Mouse (Mus musculus) kidney, postnatal 14 days (tissue): Measurements from ENCODE around the gene Arhgdia.
"Not testable (repeated sequence)": the region's sequence is repeated elsewhere in the genome, so short reads cannot be mapped to it uniquely, and the experiment has no call there.

Experiments
- DNase-seq: peaks from one replicate; pipeline ENCODE4 v3.0.0; 2022; ENCODE audit warnings: mixed read lengths

Arhgdia gene

GRCm38 (mm10) chr11:120613481-120613972 is 32.1 kb upstream of the Arhgdia start:
- DNase-seq: no peak

GRCm38 (mm10) chr11:120612763-120613162 is 31.3 kb upstream of the Arhgdia start:
- peak; percentile 83 for DNase-seq

GRCm38 (mm10) chr11:120610477-120611046 is 29.1 kb upstream of the Arhgdia start:
- no peak for DNase-seq

GRCm38 (mm10) chr11:120609250-120609649 is 27.8 kb upstream of the Arhgdia start:
- peak; percentile 68 for DNase-seq

- no peak for DNase-seq
These were observed 27.0 kb upstream of the Arhgdia start, which contains the start of gene Npb for GRCm38 (mm10) chr11:120608241-120609034. TSS of gene Npb (plus strand) at chr11:120608477.

- no peak for DNase-seq
These were observed 25.3 kb upstream of the Arhgdia start for GRCm38 (mm10) chr11:120606764-120607163.

GRCm38 (mm10) chr11:120605667-120606066 is 24.2 kb upstream of the Arhgdia start:
- no peak for DNase-seq

GRCm38 (mm10) chr11:120603545-120603944 is 22.1 kb upstream of the Arhgdia start:
- DNase-seq: no peak

- DNase-seq: no peak
These were observed 19.3 kb upstream of the Arhgdia start for GRCm38 (mm10) chr11:120600716-120601115.

GRCm38 (mm10) chr11:120598990-120599549 is 17.6 kb upstream of the Arhgdia start:
- no peak for DNase-seq

GRCm38 (mm10) chr11:120598283-120598989 is 17.0 kb upstream of the Arhgdia start, which contains the start of the genes Alyref and Anapc11:
TSS of gene Alyref (minus strand) at chr11:120598365.
TSS of gene Anapc11 (plus strand) at chr11:120598421.
- DNase-seq: peak; percentile 97

- peak; percentile 49 for DNase-seq
These were observed 16.1 kb upstream of the Arhgdia start for GRCm38 (mm10) chr11:120597240-120598235.

GRCm38 (mm10) chr11:120588531-120588930 is 7.1 kb upstream of the Arhgdia start:
- DNase-seq: no peak

- no peak for DNase-seq
These were observed 2.5 kb upstream of the Arhgdia start for GRCm38 (mm10) chr11:120583937-120584336.

- not testable (repeated sequence) for DNase-seq
These were observed 1.5 kb upstream of the Arhgdia start for GRCm38 (mm10) chr11:120582982-120583293.

- peak; percentile 54 for DNase-seq
These were observed 1.0 kb upstream of the Arhgdia start for GRCm38 (mm10) chr11:120582268-120582981.

- peak; percentile 64 for DNase-seq
These were observed 523 bp downstream of the Arhgdia start for GRCm38 (mm10) chr11:120580871-120581331.

- DNase-seq: peak; percentile 49
These were observed 1.2 kb downstream of the Arhgdia start for GRCm38 (mm10) chr11:120580190-120580589.

GRCm38 (mm10) chr11:120579316-120580107 is 1.9 kb downstream of the Arhgdia start:
- peak; percentile 72 for DNase-seq

- DNase-seq: peak; percentile 27
These were observed 2.7 kb downstream of the Arhgdia start for GRCm38 (mm10) chr11:120578694-120579243.
